Mouse (Mus musculus) thymus, postnatal 0 days (tissue): ENCODE measurements around the gene Sox14. TPM values are rescaled to one million over a fixed set of nuclear protein-coding genes. Genes with fewer than 3 reads are reported as not detected.

Experiments used
- DNase-seq: peaks from one replicate; pipeline ENCODE4 v3.0.0-alpha.2; 2015; ENCODE audit warnings: low spot score
- polyA plus RNA-seq: library from polyadenylated mRNA; unstranded; fragments of >200 nt; fragmentation: Nextera tagmentation; extraction: Ambion mirVana; gene quantifications from 2 replicates; pipeline ENCODE4 v1.2.1, GENCODE M21; 2015

The Sox14 gene
- not detected in 2 replicates for polyA plus RNA-seq

GRCm38 (mm10) chr9:99875618-99876372, at the start of gene Sox14:
Gene Sox14 (minus strand): TSS chr9:99876170.
- DNase-seq = peak; percentile 34

GRCm38 (mm10) chr9:99879311-99879710, 3.3 kb upstream of the Sox14 start:
- DNase-seq = no peak

DNA sequence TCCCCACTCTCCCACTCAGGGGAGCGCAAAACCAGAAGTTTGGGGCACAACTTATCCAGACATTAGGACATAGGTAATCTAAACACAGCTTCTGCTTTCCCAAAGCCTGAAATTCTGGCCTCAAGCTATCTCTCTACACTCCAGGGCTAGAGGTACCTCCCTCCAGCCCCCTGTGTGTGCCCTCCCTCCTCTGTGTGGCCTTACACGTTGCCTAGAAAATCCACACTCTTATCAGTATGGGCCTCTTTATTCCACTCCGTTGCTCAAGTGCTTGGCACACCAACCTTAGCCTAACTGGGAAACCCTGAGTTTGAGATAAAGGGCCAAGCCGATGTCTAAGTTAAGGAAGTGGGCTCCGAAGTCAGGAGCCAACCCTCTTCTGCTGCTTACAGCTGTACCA, 2.6 kb upstream of the Sox14 start:
- no peak for DNase-seq

DNA sequence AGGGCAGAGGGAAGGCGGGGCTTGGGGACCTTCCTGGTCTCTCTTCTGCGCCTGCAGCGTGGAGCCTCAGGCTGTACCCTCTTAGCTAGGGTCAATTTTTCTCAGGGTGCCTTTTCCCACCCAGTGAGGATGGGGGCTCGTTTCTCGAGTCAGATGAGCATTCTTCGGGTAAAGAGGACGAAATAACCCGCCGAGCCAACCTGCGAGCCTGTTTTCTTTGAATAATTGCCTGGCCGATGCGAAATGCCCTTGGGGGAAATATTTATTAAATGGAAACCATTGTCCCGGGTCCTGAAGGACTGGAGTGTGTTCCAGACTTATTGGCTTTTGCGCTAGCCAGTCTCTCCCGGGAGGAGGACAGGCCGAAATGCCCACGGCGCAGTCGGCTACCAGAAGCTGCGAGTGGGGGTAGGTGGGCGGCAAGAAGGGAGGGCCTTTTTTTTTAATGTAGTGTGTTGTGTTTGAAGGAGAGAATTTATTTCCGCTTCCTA, 1.1 kb upstream of the Sox14 start:
- no peak for DNase-seq

- DNase-seq = no peak
These were observed 544 bp upstream of the Sox14 start for GRCm38 (mm10) chr9:99876373-99877055.

DNA sequence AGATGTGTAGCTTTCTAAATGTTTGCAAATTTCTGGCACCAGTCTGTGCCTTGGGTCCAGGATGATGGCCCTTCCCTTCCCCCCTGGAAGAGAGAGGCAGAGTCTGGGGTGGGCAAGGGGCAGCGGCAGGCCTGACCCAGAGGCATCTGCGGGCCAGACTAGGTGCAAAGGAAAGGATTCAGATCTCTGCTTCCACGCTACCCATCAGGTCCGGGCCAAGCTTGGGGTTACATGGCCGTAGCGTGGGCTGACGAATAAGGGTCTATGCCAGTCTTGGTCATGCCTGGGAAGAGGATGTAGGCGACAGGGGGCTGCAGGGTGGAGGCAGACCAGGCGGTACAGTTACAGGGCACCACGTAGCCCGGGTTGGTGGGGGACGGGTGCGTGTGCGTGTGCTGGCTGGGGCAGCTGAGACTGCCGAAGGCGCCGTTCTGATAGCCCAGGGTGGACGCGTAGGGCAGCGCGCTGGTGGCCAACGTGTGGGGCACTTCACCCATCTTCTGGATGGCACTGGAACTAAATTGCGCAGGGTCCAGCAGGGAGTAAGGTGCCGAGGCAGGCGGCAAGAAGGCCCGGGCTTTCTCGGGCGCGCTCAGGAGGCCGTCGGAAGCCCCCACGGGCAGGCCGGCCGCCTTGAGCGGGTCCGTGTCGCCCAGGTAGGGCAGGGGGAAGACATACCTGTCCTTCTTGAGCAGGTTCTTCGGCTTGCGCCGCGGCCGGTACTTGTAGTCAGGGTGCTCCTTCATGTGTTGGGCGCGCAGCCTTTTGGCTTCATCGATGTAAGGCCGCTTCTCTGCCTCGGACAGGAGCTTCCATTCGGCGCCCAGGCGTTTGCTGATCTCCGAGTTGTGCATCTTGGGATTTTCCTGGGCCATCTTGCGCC, 994 bp downstream of the Sox14 start:
- no peak for DNase-seq

DNA sequence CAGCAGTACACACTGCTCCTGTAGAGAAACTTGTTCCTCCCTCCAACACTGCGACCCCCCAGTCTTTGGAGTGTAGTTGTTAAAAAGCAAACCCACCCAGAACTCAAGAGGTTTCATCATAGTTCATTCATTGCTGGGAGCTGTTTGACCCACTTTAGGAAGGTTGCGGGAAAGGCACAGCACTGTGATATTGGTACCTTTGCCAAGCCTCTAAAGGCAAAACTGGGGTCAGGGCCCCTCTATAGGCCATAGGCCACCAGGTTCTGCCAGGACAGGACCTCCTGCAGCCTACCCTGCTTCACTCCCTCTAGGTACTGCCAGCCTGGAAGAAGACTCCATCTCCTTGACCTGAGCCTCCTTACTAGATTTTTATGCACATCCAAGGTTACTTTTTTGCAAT, 2.2 kb downstream of the Sox14 start:
- DNase-seq = no peak

DNA sequence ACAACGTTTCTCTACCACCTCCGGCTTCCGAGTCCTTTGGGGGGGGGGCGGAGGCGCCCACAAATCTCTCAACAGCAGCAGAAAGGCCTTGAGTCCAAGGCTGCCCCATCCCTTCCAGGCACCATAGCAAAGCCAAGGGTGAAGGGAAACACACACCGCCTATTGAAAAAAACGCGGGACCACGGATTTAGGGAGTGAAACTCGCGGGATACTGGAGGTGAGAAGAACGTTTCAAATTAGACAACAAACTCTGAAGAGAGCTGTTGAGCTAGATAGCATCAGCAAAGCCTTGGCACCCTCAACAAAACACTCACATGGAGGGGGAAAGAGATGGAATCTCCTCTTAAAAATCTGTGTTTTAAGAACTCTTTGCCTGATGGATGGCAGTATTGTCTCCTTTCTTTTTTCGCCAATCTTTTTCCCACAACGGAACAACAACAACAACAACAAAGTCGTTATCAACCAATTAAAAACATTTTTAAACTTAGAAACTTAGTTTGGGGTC, 2.8 kb downstream of the Sox14 start:
- DNase-seq = no peak

DNA sequence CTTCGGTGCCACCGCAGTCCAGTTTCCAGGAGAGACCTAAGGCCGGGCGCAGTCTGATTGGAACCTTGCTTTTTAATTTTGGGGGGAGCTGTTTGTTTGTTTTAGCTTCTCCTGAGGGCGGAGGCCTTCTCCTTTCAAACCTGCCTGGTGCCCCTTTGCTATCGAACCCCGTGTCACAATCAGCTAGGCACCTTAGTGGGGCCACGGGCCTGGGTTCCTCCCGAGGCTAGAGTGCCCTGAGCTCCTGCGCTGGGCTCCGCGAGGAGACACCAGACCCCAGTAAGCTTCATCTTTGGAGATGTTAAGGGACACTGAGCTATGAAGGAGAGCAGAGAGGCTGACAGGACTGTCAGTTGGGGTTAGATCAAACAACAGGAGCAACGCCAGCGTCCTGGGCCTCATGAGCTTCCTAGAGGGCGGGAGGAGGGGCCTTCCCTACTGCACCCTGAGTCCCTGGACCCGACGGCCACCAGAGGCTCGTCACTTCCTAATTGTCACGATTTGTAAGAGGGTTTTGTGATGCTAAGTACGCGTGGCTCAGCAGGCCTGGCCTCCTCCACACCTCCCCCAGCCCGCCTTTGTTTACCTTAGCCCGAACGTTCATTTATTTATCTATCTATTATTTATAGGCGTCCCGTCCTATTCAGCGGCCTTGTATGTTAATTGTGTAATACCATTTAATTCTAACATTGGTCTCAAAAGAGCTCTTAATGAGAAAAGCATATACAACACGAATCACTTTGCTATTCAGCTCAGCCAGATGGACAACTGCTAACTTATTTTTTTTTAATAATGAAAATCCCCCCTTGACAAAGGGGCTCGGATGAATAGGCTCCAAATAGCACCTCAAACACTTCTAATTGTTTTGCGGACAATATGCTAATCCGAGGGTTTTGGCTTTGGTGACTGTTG, 3.5 kb downstream of the Sox14 start:
- no peak for DNase-seq

- no peak for DNase-seq
These were observed 4.3 kb downstream of the Sox14 start for GRCm38 (mm10) chr9:99871556-99872203.

- no peak for DNase-seq
These were observed 5.0 kb downstream of the Sox14 start for GRCm38 (mm10) chr9:99870780-99871555.

DNA sequence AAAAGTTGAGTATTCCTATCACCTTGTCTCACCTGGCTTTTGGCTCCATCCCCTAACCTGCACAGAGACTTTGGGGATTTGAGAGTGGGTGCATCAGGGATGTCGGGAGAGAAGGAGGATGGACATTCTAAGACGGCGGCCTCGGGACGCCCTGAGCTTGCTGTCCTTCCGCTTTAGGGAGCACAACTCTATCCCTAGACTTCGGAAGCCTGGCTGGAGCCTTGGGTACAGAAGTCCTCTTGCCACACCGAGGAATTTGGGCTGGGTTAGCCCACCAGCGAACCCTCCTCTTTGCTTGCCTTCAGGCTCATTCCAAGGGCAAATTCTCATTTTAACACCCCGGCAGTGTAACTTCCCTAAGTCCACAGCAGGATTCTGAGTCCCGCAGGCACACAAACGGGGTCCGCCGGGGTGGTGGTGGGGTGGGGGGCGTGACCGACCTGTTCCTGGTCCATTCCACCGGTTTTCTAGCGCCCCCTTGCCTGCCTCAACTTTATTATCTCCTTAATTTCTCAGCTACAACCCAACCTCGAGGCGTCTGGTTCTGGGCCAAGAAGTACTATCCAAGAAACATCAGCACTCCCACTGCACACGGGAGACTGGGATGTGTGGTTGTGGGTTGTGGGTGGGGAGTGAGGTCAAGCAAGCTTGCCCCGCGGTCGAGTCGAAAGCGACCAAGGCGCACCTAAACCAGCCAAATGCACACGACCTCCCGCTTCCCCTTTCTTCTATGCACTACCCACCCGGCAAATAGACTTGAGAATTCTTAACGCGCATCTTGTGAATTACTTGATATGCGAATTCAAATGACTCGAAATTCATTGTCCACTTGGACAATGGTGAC, 5.8 kb downstream of the Sox14 start:
- DNase-seq = no peak

DNA sequence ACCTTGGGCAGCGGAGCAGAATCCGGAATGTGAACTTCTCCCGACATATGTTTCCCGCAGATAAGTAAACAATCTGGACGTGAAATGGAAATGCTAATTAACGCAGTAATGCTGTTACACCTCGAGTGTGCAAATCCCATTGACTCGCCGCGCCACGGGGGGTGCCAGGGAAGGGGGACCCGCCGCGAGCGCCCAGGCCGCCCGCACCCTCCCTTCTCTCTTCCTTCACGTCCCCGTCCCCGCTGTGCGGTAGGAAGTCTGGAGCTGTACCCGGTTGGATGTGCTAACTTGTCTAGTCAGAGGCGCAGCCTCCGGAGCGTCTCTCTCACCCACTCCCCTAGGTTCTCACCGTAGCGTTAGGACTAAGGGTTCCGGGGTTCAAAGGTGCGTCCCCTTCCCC, 6.7 kb downstream of the Sox14 start:
- no peak for DNase-seq

GRCm38 (mm10) chr9:99868606-99869005, 7.4 kb downstream of the Sox14 start:
- DNase-seq = no peak

GRCm38 (mm10) chr9:99868054-99868453, 7.9 kb downstream of the Sox14 start:
- no peak for DNase-seq

DNA sequence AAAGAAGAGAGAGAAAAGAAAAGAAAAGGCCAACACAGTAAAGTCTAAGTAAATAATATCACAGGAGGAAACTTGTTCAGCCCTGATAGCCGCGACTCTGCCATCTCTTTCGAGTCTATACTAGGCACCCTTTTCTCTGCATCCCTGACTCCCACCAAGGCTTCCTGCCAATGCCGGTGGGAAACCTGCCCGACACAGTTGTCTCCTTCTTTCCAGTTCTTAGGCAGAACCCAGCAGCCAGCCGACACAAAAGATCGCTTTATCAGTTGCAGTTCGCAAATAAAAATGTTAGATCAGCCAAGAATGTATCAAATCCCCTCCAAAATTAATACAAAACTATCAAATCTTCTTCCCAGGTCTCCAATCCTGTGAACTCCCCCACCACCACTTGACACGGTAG, 13.0 kb downstream of the Sox14 start:
- DNase-seq = no peak

- DNase-seq = no peak
These were observed 21.5 kb downstream of the Sox14 start for GRCm38 (mm10) chr9:99854486-99854885.

- DNase-seq = no peak
These were observed 22.6 kb downstream of the Sox14 start for GRCm38 (mm10) chr9:99853356-99853755.
